Mouse (Mus musculus): ENCODE data around the gene Defb22.

Gene Defb22

GRCm38 (mm10) chr2:152490038-152490437, at the start of gene Defb22:
Gene Defb22 (minus strand): TSS chr2:152490138.
- no peak for DNase-seq

GRCm38 (mm10) chr2:152517981-152518380, 28.0 kb upstream of the Defb22 start, which contains the start of gene Defb28:
Gene Defb28 (plus strand): TSS chr2:152518255.
- DNase-seq: no peak

- DNase-seq: no peak
These were observed 26.1 kb upstream of the Defb22 start for GRCm38 (mm10) chr2:152516084-152516483.

DNA sequence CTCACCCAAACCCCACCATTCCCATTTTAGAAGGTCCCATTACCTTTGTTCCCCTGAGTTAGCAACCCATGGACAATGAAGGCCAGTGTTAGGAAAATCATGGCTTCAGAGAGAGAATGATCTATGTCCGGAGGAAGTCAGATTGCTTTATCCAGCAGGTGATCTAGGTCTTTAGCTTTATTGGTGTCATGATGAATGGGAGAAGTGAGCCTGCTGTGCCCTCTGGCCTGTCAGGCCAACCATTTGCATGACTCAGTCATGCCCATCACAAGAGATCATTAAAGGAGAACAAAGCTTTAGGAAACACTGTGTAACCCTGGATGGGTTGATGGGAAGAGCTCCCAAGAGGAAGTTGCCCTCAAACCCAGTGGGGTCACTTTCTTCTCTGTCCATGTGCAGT, 21.7 kb upstream of the Defb22 start, which contains the start of gene Defb26:
Gene Defb26 (minus strand): TSS at position 101 of the 400 bp plus-strand sequence.
- no peak for DNase-seq

DNA sequence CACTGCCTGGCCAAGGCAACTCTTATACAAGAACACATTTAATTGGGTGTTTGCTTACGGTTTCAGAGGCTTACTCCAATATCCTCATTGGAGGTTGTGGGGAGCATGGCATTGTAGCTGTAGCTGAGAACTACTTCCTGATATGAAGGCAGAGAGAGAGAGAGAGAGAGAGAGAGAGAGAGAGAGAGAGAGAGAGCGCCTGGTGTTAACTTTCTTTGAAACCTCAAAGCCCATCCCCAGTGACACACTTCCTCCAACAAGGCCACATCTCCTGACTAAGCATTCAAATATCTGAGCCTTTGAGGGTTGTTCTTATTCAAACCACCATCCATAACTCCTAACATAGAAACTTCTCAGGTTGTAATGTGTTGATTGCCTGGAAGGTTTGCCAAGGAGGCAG, 14.0 kb upstream of the Defb22 start:
- no peak for DNase-seq

- no peak for DNase-seq
These were observed 10.9 kb upstream of the Defb22 start for GRCm38 (mm10) chr2:152500863-152501229.

DNA sequence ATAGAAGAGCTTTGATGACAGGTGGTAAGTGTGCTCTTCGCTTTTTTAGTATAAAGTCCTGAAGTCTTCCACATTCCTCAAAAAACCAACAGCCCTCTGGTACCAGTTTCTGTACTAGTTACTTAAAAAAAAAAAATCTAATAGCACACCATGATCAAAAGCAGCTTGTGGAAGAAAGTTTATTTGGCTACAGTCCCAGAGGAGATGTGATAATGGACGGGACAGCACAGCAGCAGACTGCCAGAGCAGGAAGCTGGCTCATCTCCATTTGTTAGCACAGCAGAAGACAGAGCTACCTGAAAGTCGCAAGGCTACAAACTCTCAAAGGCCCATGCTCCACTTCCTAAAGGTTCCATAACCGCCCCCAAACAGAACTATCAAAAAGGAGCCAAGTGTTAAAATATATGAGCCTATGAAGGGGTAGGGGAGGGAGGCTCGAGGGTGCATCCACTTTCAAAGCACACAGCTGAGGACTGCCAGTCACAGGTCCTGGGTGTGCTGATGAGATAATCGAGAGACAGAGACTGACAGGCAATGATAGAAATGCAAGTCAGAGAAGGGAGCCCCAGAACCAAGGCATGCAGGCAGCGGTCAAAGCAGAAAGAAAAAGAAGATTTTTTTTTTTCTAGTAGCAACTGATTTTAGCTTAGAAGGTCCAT, 10.4 kb upstream of the Defb22 start:
- DNase-seq: no peak

- no peak for DNase-seq
These were observed 8.1 kb upstream of the Defb22 start for GRCm38 (mm10) chr2:152498020-152498419.

- DNase-seq: no peak
These were observed 3.2 kb upstream of the Defb22 start for GRCm38 (mm10) chr2:152493151-152493550.

- DNase-seq: no peak
These were observed 2.9 kb downstream of the Defb22 start for GRCm38 (mm10) chr2:152487024-152487423.

DNA sequence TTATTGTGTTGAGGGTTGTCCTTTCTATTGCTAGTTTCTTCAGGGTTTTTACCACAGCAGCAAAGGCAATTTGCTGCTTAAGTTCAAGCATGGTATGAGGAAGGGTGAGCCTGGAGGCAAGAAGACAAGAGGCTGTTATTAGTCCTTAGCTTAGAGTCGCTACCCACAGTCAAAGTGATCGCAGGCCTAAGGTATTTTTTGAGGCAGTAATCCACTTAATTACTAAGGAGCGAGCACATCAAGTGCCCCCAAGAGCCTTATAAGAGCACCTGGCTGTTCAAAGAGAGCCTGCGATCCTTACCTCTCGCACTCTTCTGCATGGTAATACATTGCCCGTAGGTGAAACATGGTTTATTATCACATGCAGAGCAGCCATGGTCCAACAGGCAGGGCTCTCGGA, 8.2 kb downstream of the Defb22 start:
- DNase-seq: no peak

- DNase-seq: no peak
These were observed 9.1 kb downstream of the Defb22 start for GRCm38 (mm10) chr2:152480881-152481280.

DNA sequence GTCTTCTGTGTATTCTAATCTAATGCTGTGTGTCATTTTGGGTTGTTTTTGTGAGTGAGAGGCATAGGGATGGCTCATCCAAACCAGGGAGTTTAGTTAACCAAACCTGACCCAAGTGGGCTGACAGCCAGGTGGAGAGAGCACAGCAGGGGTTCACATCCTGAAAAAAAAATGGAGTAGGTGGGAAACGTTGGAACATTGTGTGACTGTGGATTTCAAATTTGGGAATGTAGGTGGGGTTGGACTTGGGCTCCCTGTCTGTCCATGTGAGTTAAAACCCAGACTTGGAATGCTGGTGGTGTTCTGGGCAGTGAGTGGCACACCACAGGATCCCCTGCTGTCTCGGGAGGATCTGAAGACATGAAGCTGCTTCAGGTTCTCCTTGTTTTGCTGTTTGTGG, 13.2 kb downstream of the Defb22 start, which contains the start of gene Defb20:
Gene Defb20 (plus strand): TSS at position 301 of the 400 bp plus-strand sequence.
- no peak for DNase-seq

- DNase-seq: no peak
These were observed 17.5 kb downstream of the Defb22 start for GRCm38 (mm10) chr2:152472434-152472833.

DNA sequence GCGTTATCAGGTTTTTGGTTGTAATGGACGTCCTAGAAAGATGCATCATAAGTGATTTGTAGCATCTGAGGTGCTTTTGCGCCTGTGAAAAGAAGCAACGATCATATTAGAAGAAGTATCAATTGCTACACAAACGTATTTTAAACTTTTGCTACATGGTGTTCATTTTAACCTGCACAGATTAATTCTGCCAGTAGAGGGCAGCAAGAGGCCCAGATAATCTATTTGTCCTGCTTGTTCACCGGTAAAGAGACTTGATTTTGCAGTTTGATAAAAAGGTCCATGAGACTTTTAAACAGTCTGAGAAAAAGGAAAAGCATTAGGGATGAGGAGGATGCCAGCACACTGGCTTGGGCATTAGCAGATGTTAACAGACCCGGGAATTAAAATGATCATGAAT, 19.0 kb downstream of the Defb22 start:
- DNase-seq: peak; percentile 45

DNA sequence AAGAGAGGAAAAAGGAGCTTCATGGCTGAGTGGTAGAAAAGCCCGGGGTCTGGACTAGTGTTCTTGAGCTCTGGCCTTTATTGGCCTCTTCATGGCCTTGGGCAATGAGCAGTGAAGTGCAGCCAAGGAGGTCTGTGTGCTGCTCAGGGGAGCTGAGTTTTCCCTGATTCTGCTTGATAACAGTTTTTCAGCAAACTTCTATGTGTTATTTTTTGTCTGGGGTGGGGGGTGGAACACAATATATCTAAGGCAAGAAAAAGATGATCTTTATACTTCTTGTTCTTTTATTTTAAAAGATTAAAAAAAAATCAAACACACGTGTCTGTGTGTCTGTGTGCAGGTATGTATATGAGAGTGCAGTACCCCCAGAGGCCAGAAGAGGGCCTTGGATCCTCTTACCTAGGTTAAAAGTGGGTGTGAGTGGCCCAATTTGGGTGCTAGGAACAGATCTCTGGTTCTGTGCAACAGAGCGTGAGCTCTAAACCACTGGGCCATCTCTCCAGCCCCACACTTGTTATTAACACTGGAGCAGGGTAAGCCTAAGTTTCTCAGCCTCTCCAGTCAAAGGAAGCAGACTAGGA, 25.3 kb downstream of the Defb22 start, which contains the start of gene Defb23:
Gene Defb23 (minus strand): TSS at position 51 of the 581 bp plus-strand sequence.
- no peak for DNase-seq

DNA sequence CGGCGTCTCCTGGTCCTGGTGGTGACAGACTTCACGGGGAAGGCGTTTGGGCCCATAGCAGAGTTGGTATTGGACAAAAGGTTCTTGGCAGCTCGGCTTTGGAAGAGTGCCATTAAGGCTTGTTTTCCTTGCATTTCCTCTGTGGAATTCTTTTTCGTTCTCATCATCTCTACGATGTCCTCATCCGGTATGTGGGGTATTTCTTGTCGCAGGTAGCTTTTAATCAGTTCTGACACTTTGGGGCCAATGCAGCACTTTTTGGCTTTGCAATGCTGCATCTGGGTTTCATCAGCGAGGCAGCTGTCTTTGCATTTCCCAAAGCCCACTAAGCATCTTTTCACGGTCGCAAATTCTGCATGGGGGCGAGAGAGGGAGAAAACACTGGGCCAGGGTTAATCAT, 30.7 kb downstream of the Defb22 start:
- no peak for DNase-seq

- DNase-seq: no peak
These were observed 37.7 kb downstream of the Defb22 start for GRCm38 (mm10) chr2:152452101-152452781.

- DNase-seq: peak; percentile 78
These were observed 39.7 kb downstream of the Defb22 start for GRCm38 (mm10) chr2:152450241-152450640.

GRCm38 (mm10) chr2:152447461-152447860, 42.5 kb downstream of the Defb22 start:
- no peak for DNase-seq

DNA sequence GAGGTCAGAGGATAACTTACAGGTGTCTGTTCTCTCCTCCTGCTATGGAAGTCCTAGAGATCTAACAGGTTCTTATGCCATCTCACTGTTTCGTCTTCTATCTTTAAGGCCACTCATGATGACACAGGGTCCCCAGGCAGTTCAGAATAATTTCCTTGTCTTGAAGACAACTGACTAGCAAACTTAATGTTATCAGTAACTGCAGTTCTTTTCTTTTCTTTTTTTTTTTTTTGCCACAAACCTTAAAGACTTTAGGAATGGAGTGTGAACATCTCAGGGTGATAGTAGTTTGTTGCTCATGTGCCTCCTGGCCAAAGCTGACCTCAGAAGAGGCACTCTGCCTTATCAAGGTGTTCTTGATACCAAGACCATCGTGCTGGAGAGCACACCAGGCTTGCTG, 43.3 kb downstream of the Defb22 start:
- no peak for DNase-seq

- no peak for DNase-seq
These were observed 46.7 kb downstream of the Defb22 start for GRCm38 (mm10) chr2:152443281-152443680.

GRCm38 (mm10) chr2:152442322-152442721, 47.6 kb downstream of the Defb22 start:
- no peak for DNase-seq

GRCm38 (mm10) chr2:152439833-152440232, 50.1 kb downstream of the Defb22 start:
- DNase-seq: no peak

All from kidney, adult 18-20 months (tissue).